Mouse (Mus musculus) splenic B cell, adult 2 months (primary cell): ENCODE measurements around the gene Thoc7.

ENCODE experiments used
- DNase-seq: peaks from one replicate; pipeline ENCODE4 v3.0.0-alpha.2; 2011; ENCODE audit warnings: low read depth, low spot score
- H3K27me3 ChIP-seq: 2 replicates; pipeline ENCODE4 v1.6.1; 2012; ENCODE audit warnings: mild to moderate bottlenecking, low read length, moderate library complexity, mixed read lengths; ENCODE audit not compliant: control insufficient read depth, poor library complexity, insufficient read depth, severe bottlenecking
- H3K36me3 ChIP-seq: 2 replicates; pipeline ENCODE4 v1.6.1; 2012; ENCODE audit warnings: mild to moderate bottlenecking, low read length, moderate library complexity, mixed read lengths; ENCODE audit not compliant: control insufficient read depth, poor library complexity, insufficient read depth, severe bottlenecking

Gene Thoc7

DNA sequence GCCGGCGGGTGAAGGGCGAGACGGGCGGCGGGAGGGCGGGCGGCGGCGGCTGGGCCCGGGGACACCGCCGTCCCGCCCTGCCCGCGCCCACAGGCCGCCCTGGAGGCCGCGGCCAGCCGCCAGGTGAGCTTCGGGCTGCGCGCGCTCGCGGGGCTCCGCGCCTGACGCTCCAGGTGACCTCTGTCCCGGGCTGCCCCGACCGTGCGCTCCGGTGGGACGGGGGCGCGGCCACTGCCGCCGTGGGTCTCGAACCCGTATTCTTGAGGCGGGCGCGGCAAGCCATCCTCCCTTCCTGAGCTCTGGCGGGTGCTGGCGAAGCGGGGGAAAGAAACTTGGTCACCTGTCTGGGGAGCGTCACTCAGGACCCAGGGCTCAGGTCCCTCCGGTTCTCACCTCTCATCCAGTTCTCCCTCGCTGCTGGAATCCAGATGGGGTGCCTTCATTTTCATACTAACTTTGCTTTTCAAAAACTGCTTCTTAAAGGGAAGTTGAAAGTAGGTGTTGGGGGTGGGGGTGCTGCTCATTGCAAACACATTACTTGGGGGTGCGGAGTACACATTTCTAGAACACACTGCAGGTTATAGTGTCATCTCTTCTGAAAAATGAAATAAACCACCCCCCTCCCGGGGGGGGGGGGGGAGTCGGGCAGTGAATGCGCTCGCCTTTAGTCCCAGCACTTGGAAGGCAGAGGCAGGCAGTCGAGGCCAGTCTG, at the start of gene Thoc7, which contains the start of gene Atxn7:
TSS of gene Thoc7 (minus strand) at position 452 of the 712 bp plus-strand sequence.
TSS of gene Atxn7 (plus strand) at position 40 of the 712 bp plus-strand sequence.
- Histone ChIP-seq H3K27me3 (no peaks in the 10 kb centered on the region), H3K36me3 (no peaks in the 10 kb centered on the region)
- DNase-seq = peak; percentile 56

DNA sequence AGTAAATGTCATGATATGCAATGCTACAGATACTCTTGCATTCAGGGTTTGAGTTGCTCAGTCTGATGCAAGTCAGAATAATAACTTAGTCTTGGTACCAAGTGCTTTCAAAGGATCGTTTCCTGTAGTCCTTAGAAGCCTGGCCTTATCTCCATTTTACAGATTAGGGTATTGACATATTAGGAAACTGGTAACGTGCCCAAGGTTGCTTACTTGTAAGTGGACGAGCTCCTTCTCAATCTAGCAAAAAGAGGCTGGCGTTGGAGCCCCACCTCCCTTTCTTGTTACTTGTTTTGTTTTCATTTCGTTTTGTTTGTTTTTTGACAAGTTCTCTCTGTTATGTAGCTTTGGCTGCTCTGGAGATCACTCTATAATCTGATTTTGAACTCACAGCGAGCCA, 48.1 kb upstream of the Thoc7 start:
- DNase-seq = no peak
- no peaks in the 10 kb centered on the region for H3K36me3 ChIP-seq
- H3K27me3 ChIP-seq = no peaks in the 10 kb centered on the region

DNA sequence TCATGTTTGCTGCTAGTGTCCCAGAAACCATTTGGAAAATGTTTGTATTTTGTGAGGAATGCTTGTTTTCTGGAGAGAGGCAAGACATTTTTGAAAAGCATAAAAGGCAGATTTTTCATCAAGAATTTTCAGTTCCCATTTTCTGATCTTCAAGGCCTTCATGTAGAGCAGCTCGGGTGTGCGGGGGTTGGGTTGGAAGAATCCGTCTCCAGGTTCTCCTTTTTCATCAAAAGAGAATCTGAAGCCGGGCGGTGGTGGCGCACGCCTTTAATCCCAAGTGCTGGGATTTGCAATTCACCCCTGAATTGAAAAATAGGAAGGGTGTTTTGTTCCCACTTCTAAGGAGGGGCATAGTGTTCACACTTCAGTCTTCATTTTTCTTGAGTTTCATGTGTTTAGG, 41.1 kb upstream of the Thoc7 start:
- no peaks in the 10 kb centered on the region for H3K27me3 ChIP-seq
- no peak for DNase-seq
- H3K36me3 ChIP-seq = no peaks in the 10 kb centered on the region

DNA sequence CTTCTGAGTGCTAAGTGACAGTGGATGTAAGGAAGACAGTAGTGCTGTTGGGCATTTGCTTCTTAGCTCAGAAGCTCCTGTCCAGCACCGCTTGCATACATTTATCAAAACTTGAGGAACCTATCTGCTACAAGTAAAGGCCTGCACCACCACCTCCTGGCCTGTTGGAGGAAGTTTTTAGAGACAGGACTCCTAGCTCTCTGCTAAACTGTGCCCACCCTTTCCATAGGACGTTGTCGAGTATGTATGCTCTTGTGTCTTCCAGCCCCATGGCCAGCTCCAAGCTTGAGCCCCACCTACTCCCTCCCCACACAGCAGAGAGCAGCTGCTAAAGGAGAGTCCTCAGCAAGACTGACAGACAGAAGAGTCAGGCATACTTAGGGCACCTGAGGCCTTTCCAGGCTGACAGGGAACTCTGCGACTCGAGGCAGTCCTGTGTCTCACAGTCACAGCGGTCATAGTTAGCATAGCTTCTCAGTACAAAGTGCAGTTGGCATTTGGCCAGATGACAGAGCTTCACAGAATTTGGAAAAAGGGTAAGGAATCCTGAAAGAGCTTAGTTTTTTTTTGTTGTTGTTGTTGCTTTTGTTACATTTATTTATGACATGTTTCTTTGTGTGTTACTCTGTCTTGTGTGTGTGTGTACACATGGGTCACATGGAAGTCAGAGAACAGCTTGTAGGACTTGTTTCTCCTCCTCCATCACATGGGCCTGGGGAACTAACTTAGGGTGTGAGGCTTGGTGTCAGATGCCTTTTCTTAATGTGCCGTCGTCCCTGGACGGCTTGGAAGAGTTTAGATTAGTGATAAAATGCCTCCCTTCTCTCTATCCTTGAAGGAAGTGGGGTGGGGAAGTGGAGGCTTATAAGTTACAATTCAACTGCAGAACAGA, 33.8 kb upstream of the Thoc7 start:
- no peak for DNase-seq
- H3K27me3 ChIP-seq = no peaks in the 10 kb centered on the region
- H3K36me3 ChIP-seq = 0 out of 2 replicates have a peak, but pooled peaks cover 2% of the 10 kb centered on the region

DNA sequence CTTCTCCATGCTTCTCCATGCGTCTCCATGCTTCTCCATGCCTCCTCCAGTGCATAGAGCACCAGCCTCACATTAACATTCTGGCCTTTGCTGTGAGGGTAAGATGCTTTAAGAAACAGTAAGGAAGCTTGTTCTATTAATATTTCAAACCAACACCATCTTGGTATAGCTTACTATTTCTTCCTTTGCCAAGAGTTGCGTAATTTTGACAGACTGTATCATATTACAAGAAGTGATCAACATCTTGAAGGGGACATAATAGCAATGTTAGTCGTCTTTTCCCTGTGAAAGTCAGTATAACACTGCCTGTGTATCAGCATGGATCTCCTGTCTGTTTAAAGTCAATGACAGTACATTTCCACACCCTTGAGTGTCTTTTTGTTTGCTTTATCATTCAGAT, 29.1 kb upstream of the Thoc7 start:
- no peak for DNase-seq
- 0 out of 2 replicates have a peak, but pooled peaks cover 2% of the 10 kb centered on the region for H3K36me3 ChIP-seq
- H3K27me3 ChIP-seq = no peaks in the 10 kb centered on the region

DNA sequence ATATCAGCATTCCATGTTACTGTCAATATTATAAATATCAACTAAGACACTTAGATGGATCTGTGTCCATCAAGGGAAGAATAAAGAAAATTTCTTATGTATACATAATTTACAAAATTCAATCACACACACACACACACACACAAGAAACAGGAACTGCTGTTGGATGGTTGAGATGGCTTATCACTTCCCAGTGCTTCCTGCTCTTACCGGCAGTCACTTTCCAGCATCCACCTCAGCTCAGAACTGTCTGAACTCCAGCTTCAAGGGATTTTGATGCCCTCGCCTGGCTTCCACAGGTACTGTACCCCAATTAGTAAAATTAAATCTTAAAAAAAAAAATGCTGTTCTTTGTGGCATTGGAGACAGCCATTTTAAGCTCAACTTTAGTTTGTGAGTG, 26.7 kb upstream of the Thoc7 start:
- Histone ChIP-seq H3K36me3 (no peaks in the 10 kb centered on the region), H3K27me3 (no peaks in the 10 kb centered on the region)
- DNase-seq = no peak

DNA sequence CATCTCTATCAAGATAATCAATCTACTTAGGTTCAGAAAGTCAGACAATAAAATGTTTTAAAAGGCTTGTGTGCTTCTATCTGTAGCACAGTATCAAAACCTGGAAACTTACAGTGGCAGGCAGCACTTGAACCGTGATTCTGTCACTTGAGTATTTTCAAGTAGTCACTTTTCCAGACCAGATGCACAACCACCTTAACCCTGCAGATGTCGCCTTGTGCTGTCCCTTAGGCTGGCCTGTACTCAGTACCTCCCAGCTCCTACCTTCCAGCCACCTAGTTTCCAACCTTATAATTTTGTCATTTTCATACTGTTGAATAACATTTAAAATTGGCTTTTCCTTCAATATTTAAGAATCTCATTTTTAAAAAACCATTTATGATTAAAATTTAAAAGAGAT, 20.5 kb upstream of the Thoc7 start:
- Histone ChIP-seq H3K27me3 (no peaks in the 10 kb centered on the region), H3K36me3 (no peaks in the 10 kb centered on the region)
- no peak for DNase-seq

DNA sequence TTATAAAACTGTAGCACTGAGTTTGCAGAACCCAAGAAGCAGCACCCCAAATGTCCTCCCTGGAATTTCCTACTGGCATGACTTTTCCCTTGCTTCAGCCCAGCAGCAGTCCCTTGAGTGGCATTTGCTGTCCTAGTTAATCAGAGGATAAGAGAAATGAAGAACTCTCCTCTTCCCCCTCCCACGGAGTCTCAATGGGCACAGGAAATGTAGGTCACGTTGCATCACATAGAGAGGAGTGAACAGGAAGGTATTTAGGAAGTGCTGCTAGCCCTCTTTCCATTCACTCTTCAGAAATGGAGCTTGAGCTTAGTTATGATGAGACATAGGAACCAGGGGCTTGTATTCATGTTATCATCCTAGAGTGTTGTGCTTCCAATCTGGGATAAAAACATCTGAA, 19.6 kb upstream of the Thoc7 start:
- no peaks in the 10 kb centered on the region for H3K36me3 ChIP-seq
- no peaks in the 10 kb centered on the region for H3K27me3 ChIP-seq
- peak; percentile 52 for DNase-seq

DNA sequence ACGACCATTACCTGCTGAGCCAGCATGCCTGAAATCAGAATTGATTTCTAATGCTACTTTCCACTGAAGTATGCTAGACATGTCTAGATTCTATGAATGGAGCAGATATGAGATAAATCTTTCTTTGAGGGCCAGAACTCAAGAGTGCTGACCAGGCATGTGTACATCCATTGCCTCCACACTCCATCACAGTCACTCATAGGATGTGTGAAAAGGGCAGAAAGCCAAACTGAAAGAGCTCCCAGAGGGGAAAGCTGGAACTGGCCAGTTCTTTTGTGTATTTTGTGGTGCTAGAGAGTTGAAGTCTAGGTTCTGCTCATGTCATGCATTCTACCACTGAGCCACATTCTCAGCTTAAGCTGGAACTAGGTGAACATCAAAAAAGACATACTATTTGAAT, 15.8 kb upstream of the Thoc7 start:
- no peaks in the 10 kb centered on the region for H3K27me3 ChIP-seq
- H3K36me3 ChIP-seq = no peaks in the 10 kb centered on the region
- DNase-seq = no peak

DNA sequence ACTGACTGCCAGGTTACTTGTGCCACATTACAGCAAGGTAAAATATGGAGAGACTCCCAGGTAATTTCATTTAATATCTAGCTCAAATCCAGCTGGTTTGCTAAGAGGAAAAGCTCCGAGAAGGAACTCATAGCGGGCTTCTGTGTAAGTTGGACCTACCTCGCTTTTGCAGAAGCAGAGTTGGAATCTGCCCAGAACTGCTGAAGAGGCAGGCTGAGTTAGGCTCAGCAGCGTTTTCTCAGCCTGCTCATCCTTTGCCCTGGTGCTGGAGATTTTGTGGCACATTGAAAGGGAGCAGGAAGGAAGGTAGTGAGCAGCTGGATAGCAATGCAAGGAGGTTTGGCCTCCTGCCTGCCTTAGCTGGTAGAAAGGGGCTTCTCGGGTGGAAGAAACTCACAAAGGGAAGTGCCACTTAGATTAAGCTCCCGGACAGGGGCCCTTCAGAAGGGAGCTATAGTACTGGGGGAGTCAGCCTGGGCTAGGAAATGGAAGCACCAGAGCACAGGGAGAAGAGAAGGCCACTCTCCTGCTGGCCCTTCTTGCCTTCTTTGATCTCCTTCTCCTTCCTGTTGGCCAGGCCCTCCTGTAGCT, 10.1 kb upstream of the Thoc7 start:
- Histone ChIP-seq H3K27me3 (no peaks in the 10 kb centered on the region), H3K36me3 (no peaks in the 10 kb centered on the region)
- DNase-seq = no peak

DNA sequence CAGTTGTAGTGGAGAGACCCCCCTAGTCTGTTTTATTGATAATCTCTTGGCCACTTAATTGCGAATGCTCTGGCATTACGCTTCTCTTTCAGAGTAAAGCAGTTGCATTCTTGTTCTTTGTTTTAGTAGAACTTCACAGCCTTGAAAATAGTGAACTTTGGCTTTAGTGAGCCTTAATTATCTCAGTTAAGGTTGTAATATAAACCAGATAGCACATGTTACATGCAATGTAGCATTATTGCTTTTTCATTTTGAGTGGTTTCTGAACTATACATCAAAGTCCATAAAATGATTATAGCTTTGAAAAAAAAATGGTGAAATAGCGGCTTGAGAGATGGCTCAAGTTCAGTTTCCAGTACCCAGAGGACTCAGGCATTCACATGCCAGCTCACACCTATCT, 8.9 kb upstream of the Thoc7 start:
- H3K27me3 ChIP-seq = no peaks in the 10 kb centered on the region
- H3K36me3 ChIP-seq = no peaks in the 10 kb centered on the region
- DNase-seq = no peak

DNA sequence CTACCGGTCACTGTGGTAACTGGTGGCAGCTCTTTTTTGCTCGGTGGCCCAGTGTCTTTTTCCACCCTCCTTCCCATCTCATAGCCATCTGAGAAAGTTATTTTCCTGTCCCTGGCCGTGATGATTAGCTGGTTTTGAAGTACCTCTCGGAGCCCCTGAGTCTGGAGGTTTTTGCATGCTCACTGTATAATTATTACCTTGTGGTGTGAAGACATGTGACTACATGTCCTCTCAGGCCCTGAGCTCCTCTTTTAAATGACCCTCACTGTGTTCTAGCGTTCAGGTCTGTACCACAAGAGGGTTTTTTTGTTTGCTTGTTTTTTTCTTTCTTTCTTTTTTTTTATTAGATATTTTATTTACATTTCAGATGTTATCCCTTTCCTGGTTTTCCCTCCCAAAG, 6.8 kb upstream of the Thoc7 start:
- H3K27me3 ChIP-seq = no peaks in the 10 kb centered on the region
- no peaks in the 10 kb centered on the region for H3K36me3 ChIP-seq

DNA sequence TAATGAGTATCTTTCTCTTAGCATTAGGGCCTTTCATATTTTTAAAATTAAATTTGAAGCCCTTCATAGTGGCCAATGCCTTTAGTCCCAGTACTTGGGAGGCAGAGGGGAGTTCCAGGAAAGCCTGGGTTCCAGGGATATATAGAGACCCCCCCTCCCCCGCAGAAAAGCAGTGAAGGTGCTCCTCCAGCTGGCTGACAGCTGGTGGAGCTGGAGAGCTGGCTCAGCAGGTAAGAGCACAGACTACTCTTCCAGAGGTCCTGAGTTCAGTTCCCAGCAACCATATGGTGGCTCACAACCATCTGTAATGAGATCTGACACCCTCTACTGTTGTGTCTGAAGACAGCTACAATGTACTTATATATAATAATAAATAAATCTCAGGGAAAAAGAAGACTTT, 6.0 kb upstream of the Thoc7 start:
- no peaks in the 10 kb centered on the region for H3K27me3 ChIP-seq
- DNase-seq = peak; percentile 14
- H3K36me3 ChIP-seq = no peaks in the 10 kb centered on the region

More for the DNA sequence above, 6.8 kb upstream of the Thoc7 start:
- no peak for DNase-seq

DNA sequence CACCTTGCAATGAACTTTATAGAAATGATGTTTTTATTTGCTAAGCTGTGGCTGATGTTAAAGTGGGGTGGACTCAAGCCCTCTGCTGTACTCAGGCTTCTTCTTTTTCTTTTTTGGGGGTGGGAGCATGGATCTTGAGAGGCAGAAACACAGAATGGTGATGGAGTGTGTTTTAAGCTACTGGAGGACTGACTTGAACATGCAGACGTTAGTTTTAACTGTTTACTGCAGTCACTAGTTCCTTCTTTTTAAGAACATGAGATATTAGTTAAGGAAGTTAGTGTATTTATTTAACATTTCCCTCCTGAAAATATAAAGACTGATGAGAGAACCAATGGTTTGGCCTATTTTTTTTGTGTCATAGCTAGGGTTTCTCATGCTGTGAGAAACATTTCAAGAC, 1.9 kb upstream of the Thoc7 start:
- no peaks in the 10 kb centered on the region for H3K27me3 ChIP-seq
- DNase-seq = no peak

DNA sequence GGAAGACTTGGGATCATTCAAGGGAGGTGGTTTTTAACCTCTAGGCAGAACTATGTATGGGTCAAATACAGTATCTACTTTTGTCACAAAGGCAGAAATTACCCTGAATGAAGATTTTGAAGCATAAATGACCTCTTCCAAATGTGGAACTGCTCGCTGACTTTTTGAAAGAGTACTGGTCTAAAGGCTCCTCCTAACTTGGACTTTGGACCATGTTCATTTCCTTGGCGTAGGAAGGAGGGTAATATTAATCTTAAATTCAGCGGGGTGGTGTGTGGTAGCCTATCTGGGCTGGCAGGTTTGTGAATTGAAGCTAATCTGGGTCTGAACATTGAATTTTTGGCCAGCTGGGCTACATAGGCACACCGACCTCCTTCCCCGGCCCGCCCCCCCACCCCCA, 824 bp upstream of the Thoc7 start:
- Histone ChIP-seq H3K27me3 (no peaks in the 10 kb centered on the region), H3K36me3 (no peaks in the 10 kb centered on the region)
- no peak for DNase-seq

More for the DNA sequence above, 1.9 kb upstream of the Thoc7 start:
- no peaks in the 10 kb centered on the region for H3K36me3 ChIP-seq
